ENCODE assay signal across 21 mouse cellular contexts in the genomic region with DNA sequence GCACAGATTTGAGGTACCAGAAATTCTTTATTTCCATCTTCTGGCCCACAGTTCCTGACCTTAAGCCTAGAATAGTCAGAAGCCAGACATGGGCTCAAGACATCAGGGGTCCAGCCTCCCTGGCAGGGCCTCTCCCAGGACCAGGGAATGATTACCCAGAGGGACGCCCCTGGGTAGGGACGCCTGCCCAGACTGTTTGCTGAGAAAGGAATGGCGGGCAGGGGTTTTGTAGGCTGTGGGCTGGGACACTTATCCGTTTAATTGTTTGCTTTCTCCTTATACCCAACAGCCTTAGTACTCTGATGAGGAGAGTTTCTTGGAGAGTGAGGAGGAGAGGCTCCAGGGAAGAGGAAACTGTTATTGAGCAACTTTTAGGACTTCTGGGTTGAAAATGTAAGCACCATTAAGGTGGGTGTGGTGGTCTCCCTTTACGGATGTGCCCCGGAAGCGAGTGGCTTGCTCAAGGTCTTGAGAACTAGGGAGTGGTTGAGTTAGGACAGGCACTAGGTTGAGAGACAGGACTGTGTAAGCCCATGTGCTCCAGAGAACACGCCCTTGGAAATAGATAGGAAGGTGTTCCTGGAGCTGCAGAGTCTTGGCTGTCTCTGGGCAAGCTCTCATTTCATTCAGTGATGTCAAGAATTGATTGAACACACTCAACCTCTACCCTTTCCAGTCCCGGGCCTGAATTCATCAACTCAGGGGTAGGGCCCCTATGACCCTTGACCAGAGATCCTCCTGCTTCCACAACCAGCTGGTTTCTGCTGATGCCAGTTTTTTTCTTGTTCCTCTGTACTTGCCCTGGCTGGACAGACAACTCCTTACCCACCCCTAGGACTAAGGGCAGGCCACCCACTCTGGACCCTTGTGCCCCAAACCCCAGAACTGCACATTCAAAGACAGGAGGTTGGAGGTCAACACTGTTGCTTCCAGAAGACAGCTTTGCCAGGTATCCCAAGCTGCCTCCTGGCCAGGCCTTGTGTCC. TPM values are rescaled to one million over a fixed set of nuclear protein-coding genes. Genes with fewer than 3 reads are reported as not detected.
A peak's percentile ranks its signal among the peaks of the same experiment; 100 is the strongest.
DNase-seq lines count a peak whose midpoint lies in the region; ATAC-seq lines count a peak whose summit lies in the region.
"Had no signal": no experiment of that assay in that cellular context is flagged by ENCODE, and none has a peak within 500 bp of the region (broad histone marks: within the 10 kb centered on the region; RNA-seq: fewer than 3 reads in every experiment).

No protein-coding gene starts in this region.

- ATAC-seq in kidney, embryonic 15.5 days (replicated peaks; ENCODE audit: low FRiP score): no peak

- peak; percentile 87 for DNase-seq in kidney, adult 9 months
- peak; percentile 14 for DNase-seq in adipocyte (ENCODE audit: low spot score)
- peak; percentile 57 to 89 for DNase-seq in kidney, postnatal 25 days
- DNase-seq in lung, postnatal 36 days: peak; percentile 61
- DNase-seq in retina, postnatal 1 day: no peak
- no peak for DNase-seq in ovary, postnatal 14 days (ENCODE audit: low spot score)
- DNase-seq: adrenal gland, adult 8-10 months; B cell, adult 2 months; cerebellum, adult 11-12 months; gastrocnemius, postnatal 25 days; right cerebral cortex, postnatal 4 days; thymus, postnatal 25 days had no signal

- no peak overlapping the region for H3K4me3 ChIP-seq in kidney, embryonic 15.5 days (replicated peaks)
- H3K4me3 ChIP-seq: embryonic facial prominence, embryonic 13.5 days; hindbrain, embryonic 15.5 days; limb, embryonic 15.5 days had no signal

- no peaks in the 10 kb centered on the region for H3K36me3 ChIP-seq in kidney, embryonic 15.5 days
- H3K36me3 ChIP-seq: embryonic facial prominence, embryonic 13.5 days; hindbrain, embryonic 15.5 days; limb, embryonic 15.5 days had no signal

- no peak overlapping the region for H3K4me2 ChIP-seq in kidney, embryonic 15.5 days
- H3K4me2 ChIP-seq: embryonic facial prominence, embryonic 13.5 days; heart, embryonic 11.5 days; hindbrain, embryonic 15.5 days; limb, embryonic 15.5 days had no signal

- WGBS in kidney, embryonic 15.5 days: 72% methylated on average over 9 of the region's 9 CpGs

- peaks cover 6% of the 10 kb centered on the region; the same call in 1 of the 2 replicates for H3K27me3 ChIP-seq in kidney, embryonic 15.5 days
- H3K27me3 ChIP-seq: embryonic facial prominence, embryonic 13.5 days; hindbrain, embryonic 15.5 days; limb, embryonic 15.5 days had no signal

- no peak overlapping the region for H3K27ac ChIP-seq in kidney, embryonic 15.5 days
- H3K27ac ChIP-seq: embryonic facial prominence, embryonic 13.5 days; hindbrain, embryonic 15.5 days; limb, embryonic 15.5 days had no signal

- no peak overlapping the region for H3K9ac ChIP-seq in kidney, embryonic 15.5 days
- H3K9ac ChIP-seq: embryonic facial prominence, embryonic 13.5 days; hindbrain, embryonic 15.5 days; limb, embryonic 15.5 days had no signal

- 0 out of 2 replicates have a peak, but pooled peaks cover under 1% of the 10 kb centered on the region for H3K4me1 ChIP-seq in kidney, embryonic 15.5 days
- H3K4me1 ChIP-seq: embryonic facial prominence, embryonic 13.5 days; hindbrain, embryonic 15.5 days had no signal

- no peaks in the 10 kb centered on the region for H3K9me3 ChIP-seq in kidney, embryonic 15.5 days (replicated peaks)
- H3K9me3 ChIP-seq: embryonic facial prominence, embryonic 13.5 days; hindbrain, embryonic 15.5 days; limb, embryonic 15.5 days had no signal

RNA-seq across cellular contexts. Expression of a gene that starts 13.5 kb away (rescaled TPM):
- polyA plus RNA-seq in kidney, embryonic 15.5 days (2015; fragmentation: Nextera tagmentation; extraction: Ambion mirVana): 1.1 and 1.2 TPM in 2 replicates
- polyA plus RNA-seq: brain, embryonic 14.5 days; cortical plate, adult 2 months; embryonic facial prominence, embryonic 13.5 days; heart, embryonic 11.5 days; hindbrain, embryonic 15.5 days; midbrain, postnatal 0 days; neural tube, embryonic 11.5 days had no signal

RNA-seq across cellular contexts. Expression of a gene that starts 22.2 kb away (rescaled TPM):
- polyA plus RNA-seq in kidney, embryonic 15.5 days (2015; fragmentation: Nextera tagmentation; extraction: Ambion mirVana): 0.10 TPM in 1 of 2 replicates, not detected in the other
- polyA plus RNA-seq: hindbrain, embryonic 15.5 days; midbrain, postnatal 0 days; neural tube, embryonic 11.5 days had no signal

RNA-seq across cellular contexts. Expression of a gene that starts 56.9 kb away (rescaled TPM):
- 21.1 and 21.3 TPM in 2 replicates for polyA plus RNA-seq in kidney, embryonic 15.5 days (2015; fragmentation: Nextera tagmentation; extraction: Ambion mirVana)

Comparison
In these comparisons a context has a peak if more than half of its experiments do, and no peak if none do; other contexts are left out.
1. DNase-seq: peak in kidney, adult 9 months (single experiment), adipocyte (single experiment), kidney, postnatal 25 days (2 of 2) and lung, postnatal 36 days (single experiment); none in retina, postnatal 1 day (single experiment) and ovary, postnatal 14 days (single experiment).